Mouse (Mus musculus): ENCODE results near the gene Olfr1126. TPM values are rescaled to one million over a fixed set of nuclear protein-coding genes. Genes with fewer than 3 reads are reported as not detected.
"Not testable (repeated sequence)": the region's sequence is repeated elsewhere in the genome, so short reads cannot be mapped to it uniquely, and the experiment has no call there.

Gene Olfr1126
- polyA plus RNA-seq (2012; rRNA removed) = not detected in 2 replicates

DNA sequence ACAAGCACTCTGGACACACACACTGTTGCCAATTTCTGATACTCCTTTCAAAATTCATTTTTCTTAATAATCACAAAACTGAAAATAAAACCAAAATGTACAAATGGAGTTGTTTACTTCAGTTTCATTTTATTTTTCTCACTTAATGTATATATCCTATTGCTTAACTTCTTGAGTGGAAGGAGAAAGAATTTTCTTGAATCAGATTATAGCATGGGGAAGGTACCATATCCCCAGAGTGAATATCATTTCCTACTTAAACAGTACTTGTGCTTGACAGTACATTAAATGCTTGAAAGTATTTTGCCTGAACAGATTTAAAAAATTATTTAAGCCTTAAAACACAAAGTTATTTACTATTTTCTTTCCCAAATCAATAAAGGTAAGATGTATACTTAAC lies at the start of gene Olfr1126:
Gene Olfr1126, plus strand, starts transcription at position 301 of the 400 bp plus-strand sequence.
- no peak for DNase-seq (ENCODE audit: low read depth)

DNA sequence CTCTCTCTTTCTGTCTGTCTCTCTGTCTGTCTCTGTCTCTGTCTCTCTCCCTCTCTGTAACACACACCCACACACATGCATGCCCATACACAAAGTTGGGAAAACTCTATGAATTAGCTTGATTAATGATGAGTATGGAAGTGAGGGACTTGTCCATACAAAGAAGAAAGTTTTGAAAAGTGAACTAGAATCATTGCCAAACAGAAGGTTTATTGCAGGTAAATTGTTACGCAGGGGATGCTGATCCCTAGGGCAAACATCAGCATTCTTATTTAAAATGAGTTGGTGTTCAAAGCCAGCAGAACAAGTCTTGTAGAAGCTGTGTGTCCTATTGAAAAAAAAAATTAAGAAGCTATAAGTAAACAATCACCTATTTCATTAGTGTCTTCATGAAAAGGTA lies 37.4 kb upstream of the Olfr1126 start, which contains the start of gene Olfr1123:
Gene Olfr1123, plus strand, starts transcription at position 301 of the 400 bp plus-strand sequence.
- no peak for DNase-seq (ENCODE audit: low read depth)

DNA sequence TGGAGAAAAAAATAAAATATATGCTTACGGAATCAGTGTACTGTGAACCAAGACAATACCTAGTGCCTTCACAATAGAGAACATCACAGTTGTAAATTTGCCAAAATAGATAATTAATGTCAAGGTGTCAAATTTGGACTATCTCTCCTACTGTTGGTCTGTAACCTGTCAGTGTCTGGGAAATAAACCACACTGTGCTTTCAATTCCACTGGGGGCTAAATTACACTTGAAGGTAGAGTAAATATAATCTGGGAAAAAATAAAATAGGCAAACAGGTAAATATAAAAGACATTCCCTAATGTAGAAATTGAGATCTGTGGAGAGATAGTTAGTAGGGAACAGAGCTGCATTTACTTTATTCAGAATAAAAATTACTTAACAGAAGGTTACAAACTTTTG lies 23.8 kb upstream of the Olfr1126 start, which contains the start of gene Olfr1124:
Gene Olfr1124, plus strand, starts transcription at position 301 of the 400 bp plus-strand sequence.
- no peak for DNase-seq (ENCODE audit: low read depth)

DNA sequence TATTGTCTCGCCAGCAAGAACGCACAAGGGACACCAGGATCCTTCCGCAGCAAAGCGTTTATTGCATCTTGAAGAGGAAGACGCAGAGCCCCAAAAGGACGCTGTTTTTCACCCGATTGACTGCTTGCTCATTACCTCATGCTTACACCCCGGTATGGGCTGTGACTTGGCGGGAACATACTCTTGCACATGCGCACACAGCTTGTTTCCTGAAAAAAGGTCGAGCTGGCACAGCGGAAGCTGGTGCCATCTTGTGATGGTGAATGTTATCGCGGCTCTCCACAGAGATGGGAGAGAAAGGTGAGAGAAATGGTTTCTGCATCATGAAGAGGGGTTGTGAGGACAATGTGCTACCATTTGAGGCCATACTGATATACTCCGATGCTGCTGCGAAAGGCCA lies 16.0 kb upstream of the Olfr1126 start:
- DNase-seq (ENCODE audit: low read depth) = no peak

DNA sequence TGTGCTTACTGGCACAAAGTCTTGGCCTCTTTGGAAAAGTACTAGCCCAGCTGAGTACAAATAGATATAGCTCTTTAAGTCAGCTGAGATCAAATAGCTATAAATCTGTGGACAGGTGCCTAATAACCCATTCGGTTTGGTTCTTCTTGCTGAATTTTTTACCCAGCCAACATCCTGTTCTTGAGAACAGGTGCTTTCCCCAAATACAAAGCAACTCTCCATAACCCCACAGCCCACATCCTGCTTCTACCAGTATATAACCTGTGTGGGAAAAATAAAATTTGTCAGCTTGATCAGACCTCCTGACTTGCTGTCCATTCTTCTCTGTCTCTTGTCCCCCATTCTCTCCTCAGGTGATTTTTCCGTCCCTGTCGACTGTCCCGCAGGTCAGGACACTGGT lies 8.0 kb downstream of the Olfr1126 start:
- no peak for DNase-seq (ENCODE audit: low read depth)

DNA sequence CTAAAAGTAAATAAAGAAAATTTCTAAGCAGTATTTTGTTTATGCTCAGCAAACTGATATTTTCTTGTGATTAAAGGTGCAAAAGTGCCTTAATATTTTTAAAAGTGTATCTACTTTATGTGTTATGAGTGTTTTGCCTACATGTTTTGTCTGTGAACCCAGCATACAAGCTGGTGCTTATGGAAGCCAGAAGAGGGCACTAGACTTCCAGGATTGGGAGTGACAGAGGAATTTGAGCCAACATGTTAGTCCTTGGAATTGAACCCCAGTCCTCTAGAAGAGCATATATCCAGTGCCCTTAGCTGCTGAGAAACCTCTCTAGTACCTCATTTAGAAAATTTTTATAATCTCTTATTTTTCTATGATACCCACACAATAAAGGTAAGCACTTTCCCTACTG lies 26.4 kb downstream of the Olfr1126 start:
- no peak for DNase-seq (ENCODE audit: low read depth)

DNA sequence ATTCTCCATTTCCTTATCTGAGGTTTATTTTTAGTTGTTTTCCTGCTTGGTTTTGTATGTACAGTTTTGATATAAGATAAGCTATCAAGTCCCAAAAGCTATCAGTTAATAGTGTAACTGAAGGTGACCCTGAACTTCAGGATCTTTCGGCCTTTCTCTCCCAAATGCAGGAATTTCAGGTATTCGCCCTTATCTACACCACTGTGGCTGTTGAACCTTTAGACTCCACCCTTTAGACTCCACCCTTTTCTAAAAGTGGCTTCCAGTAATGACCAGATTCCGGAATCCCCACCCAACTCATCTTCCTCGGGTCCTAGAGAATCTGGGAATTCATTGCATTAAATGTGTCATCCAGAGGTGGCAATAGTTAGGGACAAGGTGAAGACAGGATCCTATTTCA lies 27.4 kb downstream of the Olfr1126 start:
- no peak for DNase-seq (ENCODE audit: low read depth)

GRCm38 (mm10) chr2:87482276-87482675 lies 28.5 kb downstream of the Olfr1126 start:
- no peak for DNase-seq (ENCODE audit: low read depth)

DNA sequence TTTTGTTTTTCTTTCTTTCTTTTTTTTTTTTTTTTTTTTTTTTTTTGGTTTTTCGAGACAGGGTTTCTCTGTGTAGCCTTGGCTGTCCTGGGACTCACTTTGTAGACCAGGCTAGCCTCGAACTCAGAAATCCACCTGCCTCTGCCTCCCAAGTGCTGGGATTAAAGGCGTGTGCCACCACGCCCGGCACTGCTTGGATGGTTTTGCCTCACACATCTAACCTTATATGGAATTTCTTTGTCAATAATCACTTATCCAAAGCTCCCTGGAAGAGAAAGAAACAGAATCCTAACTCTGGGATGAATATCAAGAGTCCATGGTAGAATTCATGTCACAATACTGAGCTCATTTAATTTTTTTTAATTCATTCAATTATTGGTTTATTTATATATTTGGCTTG lies 43.2 kb downstream of the Olfr1126 start, which contains the start of gene Pramel7:
Gene Pramel7, minus strand, starts transcription at position 101 of the 400 bp plus-strand sequence.
- DNase-seq (ENCODE audit: low read depth) = not testable (repeated sequence)

DNA sequence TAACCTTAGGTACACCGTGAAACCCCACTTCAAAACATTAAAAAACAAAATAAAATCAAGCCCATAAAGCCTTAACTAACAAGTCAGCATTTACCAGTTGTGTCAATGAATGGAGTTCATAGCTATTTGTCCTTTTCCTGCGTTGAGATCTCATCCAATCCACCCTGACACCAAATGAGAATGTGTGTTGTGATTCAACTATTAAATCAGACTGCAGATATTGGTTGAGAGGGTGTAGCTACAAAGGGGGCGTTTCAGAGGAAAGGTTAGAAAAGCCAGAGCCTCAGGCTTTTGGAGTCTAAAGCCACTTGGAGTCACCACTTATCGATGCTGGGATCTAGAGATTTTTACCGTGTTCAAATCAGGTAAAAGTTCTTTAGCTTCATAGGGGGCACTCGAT lies 52.5 kb downstream of the Olfr1126 start, which contains the start of gene Pramel6:
Gene Pramel6, plus strand, starts transcription at position 301 of the 400 bp plus-strand sequence.
- DNase-seq (ENCODE audit: low read depth) = no peak

Other genes starting within 250 kb of the Olfr1126 start
- not detected in 2 replicates for gene Olfr1113, start 245.0 kb upstream of the Olfr1126 start, polyA plus RNA-seq (2012; rRNA removed)
- not detected in 2 replicates for gene Olfr1115, start 205.9 kb upstream of the Olfr1126 start, polyA plus RNA-seq (2012; rRNA removed)
- gene Olfr1116, start 186.4 kb upstream of the Olfr1126 start, polyA plus RNA-seq (2012; rRNA removed) = not detected in 2 replicates
- gene Olfr1118, start 146.4 kb upstream of the Olfr1126 start, polyA plus RNA-seq (2012; rRNA removed) = not detected in 2 replicates
- not detected in 2 replicates for gene Olfr1120, start 99.1 kb upstream of the Olfr1126 start, polyA plus RNA-seq (2012; rRNA removed)
- gene Olfr1121, start 84.1 kb upstream of the Olfr1126 start, polyA plus RNA-seq (2012; rRNA removed) = not detected in 2 replicates
- gene Olfr1122, start 68.1 kb upstream of the Olfr1126 start, polyA plus RNA-seq (2012; rRNA removed) = not detected in 2 replicates
- not detected in 2 replicates for gene Olfr1123, start 37.3 kb upstream of the Olfr1126 start, polyA plus RNA-seq (2012; rRNA removed)
- not detected in 2 replicates for gene Olfr1124, start 23.7 kb upstream of the Olfr1126 start, polyA plus RNA-seq (2012; rRNA removed)
- not detected in 2 replicates for gene Pramel7, start 43.1 kb downstream of the Olfr1126 start, polyA plus RNA-seq (2012; rRNA removed)
- gene Pramel6, start 52.6 kb downstream of the Olfr1126 start, polyA plus RNA-seq (2012; rRNA removed) = not detected in 2 replicates
- gene Olfr153, start 77.8 kb downstream of the Olfr1126 start, polyA plus RNA-seq (2012; rRNA removed) = not detected in 2 replicates
- gene Olfr1128, start 91.6 kb downstream of the Olfr1126 start, polyA plus RNA-seq (2012; rRNA removed) = not detected in 2 replicates
- gene Olfr1129, start 119.9 kb downstream of the Olfr1126 start, polyA plus RNA-seq (2012; rRNA removed) = not detected in 2 replicates
- not detected in 2 replicates for gene Olfr1130, start 152.2 kb downstream of the Olfr1126 start, polyA plus RNA-seq (2012; rRNA removed)
- not detected in 2 replicates for gene Olfr1131, start 173.1 kb downstream of the Olfr1126 start, polyA plus RNA-seq (2012; rRNA removed)
- not detected in 2 replicates for gene Olfr1132, start 183.6 kb downstream of the Olfr1126 start, polyA plus RNA-seq (2012; rRNA removed)
- gene Olfr1133, start 193.4 kb downstream of the Olfr1126 start, polyA plus RNA-seq (2012; rRNA removed) = not detected in 2 replicates
- not detected in 2 replicates for gene Olfr1134, start 204.5 kb downstream of the Olfr1126 start, polyA plus RNA-seq (2012; rRNA removed)
- gene Olfr1135, start 219.7 kb downstream of the Olfr1126 start, polyA plus RNA-seq (2012; rRNA removed) = not detected in 2 replicates
- gene Olfr1136, start 240.0 kb downstream of the Olfr1126 start, polyA plus RNA-seq (2012; rRNA removed) = not detected in 2 replicates